Mouse (Mus musculus) induced T-regulatory cell, adult 2 months (primary cell): ENCODE results near the gene Dars2.
A peak's percentile ranks its signal among the peaks of the same experiment; 100 is the strongest.

Experiments
- DNase-seq: peaks from one replicate; pipeline ENCODE4 v3.0.0-alpha.2; 2012; ENCODE audit warnings: low read depth

The Dars2 gene

GRCm38 (mm10) chr1:161070352-161071271, at the start of gene Dars2, which contains the start of gene Cenpl:
Gene Dars2, minus strand, starts transcription at chr1:161070658.
Gene Cenpl, plus strand, starts transcription at chr1:161070713.
- peak; percentile 97 for DNase-seq

- no peak for DNase-seq
Measured at GRCm38 (mm10) chr1:161114591-161114990, 44.1 kb upstream of the Dars2 start.

GRCm38 (mm10) chr1:161109216-161109615, 38.8 kb upstream of the Dars2 start:
- DNase-seq = no peak

GRCm38 (mm10) chr1:161103842-161104241, 33.4 kb upstream of the Dars2 start:
- DNase-seq = no peak

- no peak for DNase-seq
Measured at GRCm38 (mm10) chr1:161099721-161100405, 29.4 kb upstream of the Dars2 start.

- DNase-seq = peak; percentile 15
Measured at GRCm38 (mm10) chr1:161077243-161077642, 6.8 kb upstream of the Dars2 start.

GRCm38 (mm10) chr1:161076238-161076637, 5.8 kb upstream of the Dars2 start:
- DNase-seq = peak; percentile 62

- DNase-seq = peak; percentile 72
Measured at GRCm38 (mm10) chr1:161071272-161071620, 788 bp upstream of the Dars2 start.

GRCm38 (mm10) chr1:161063351-161063750, 7.1 kb downstream of the Dars2 start:
- DNase-seq = no peak

- no peak for DNase-seq
Measured at GRCm38 (mm10) chr1:161057164-161057563, 13.3 kb downstream of the Dars2 start.

GRCm38 (mm10) chr1:161046972-161047371, 23.5 kb downstream of the Dars2 start:
- no peak for DNase-seq

GRCm38 (mm10) chr1:161041261-161042020, 29.0 kb downstream of the Dars2 start:
- DNase-seq = no peak

GRCm38 (mm10) chr1:161040855-161041254, 29.6 kb downstream of the Dars2 start:
- no peak for DNase-seq

- peak; percentile 19 for DNase-seq
Measured at GRCm38 (mm10) chr1:161040426-161040770, 30.1 kb downstream of the Dars2 start.

GRCm38 (mm10) chr1:161039741-161040425, 30.6 kb downstream of the Dars2 start:
- peak; percentile 29 for DNase-seq

GRCm38 (mm10) chr1:161038968-161039721, 31.3 kb downstream of the Dars2 start:
- DNase-seq = peak; percentile 36

- DNase-seq = peak; percentile 28
Measured at GRCm38 (mm10) chr1:161038004-161038403, 32.5 kb downstream of the Dars2 start.

GRCm38 (mm10) chr1:161037599-161037998, 32.9 kb downstream of the Dars2 start:
- DNase-seq = peak; percentile 30

- peak; percentile 44 for DNase-seq
Measured at GRCm38 (mm10) chr1:161037026-161037425, 33.4 kb downstream of the Dars2 start.

- peak; percentile 48 for DNase-seq
Measured at GRCm38 (mm10) chr1:161036411-161036841, 34.0 kb downstream of the Dars2 start.
